Mouse (Mus musculus) ES-E14 (cell line): ENCODE results near the gene Plscr2. TPM values are rescaled to one million over a fixed set of nuclear protein-coding genes. Genes with fewer than 3 reads are reported as not detected.

ENCODE experiments used
- DNase-seq: peaks from one replicate; pipeline ENCODE4 v3.0.0-alpha.2; 2013; ENCODE audit warnings: low read depth, low spot score
- H3K27ac ChIP-seq: 2 replicates; pipeline ENCODE4 v1.5.1; 2012; ENCODE audit warnings: low read depth, mild to moderate bottlenecking, low read length, moderate library complexity, mixed read lengths; ENCODE audit not compliant: poor library complexity, insufficient read depth, severe bottlenecking
- H3K36me3 ChIP-seq: 2 replicates; pipeline ENCODE4 v1.6.1; 2012; ENCODE audit warnings: mild to moderate bottlenecking, low read length, moderate library complexity, mixed read lengths; ENCODE audit not compliant: control insufficient read depth, poor library complexity, insufficient read depth, severe bottlenecking
- H3K4me1 ChIP-seq, 2 experiments: fragments of 150-350 bp in 1 of 2; sonication (generic) in 1 of 2; 2 replicates each; pipeline ENCODE4 v1.6.1; 2012; ENCODE audit warnings: low read length in 2 of 2, mild to moderate bottlenecking in 1 of 2, mixed read lengths in 1 of 2; ENCODE audit not compliant: control insufficient read depth in 2 of 2, insufficient read depth in 2 of 2, poor library complexity in 1 of 2
- H3K4me3 ChIP-seq, 2 experiments: fragments of 150-350 bp in 1 of 2; sonication (generic) in 1 of 2; 2 replicates each; pipeline ENCODE4 v1.5.1; 2012; ENCODE audit warnings: low read length in 2 of 2, low read depth in 1 of 2, mild to moderate bottlenecking in 1 of 2, mixed read lengths in 1 of 2; ENCODE audit not compliant: insufficient read depth in 1 of 2, poor library complexity in 1 of 2, severe bottlenecking in 1 of 2
- H3K9ac ChIP-seq: 2 replicates; pipeline ENCODE4 v1.6.1; 2012; ENCODE audit warnings: low read depth, mild to moderate bottlenecking, low read length, mixed read lengths; ENCODE audit not compliant: poor library complexity, insufficient read depth, severe bottlenecking
- H3K9me3 ChIP-seq: fragments of 150-350 bp; sonication (generic); 2 replicates; pipeline ENCODE4 v1.6.1; 2012; ENCODE audit warnings: low read depth, mild to moderate bottlenecking, low read length; ENCODE audit not compliant: control insufficient read depth, insufficient read depth
- CHD2 ChIP-seq: IDR thresholded peaks from 2 replicates; pipeline ENCODE4 v1.6.1; 2014; ENCODE audit warnings: mild to moderate bottlenecking, low read depth, low read length, inconsistent platforms
- HCFC1 ChIP-seq: IDR thresholded peaks from 2 replicates; pipeline ENCODE4 v1.6.1; 2012; ENCODE audit warnings: low read length, inconsistent platforms, borderline replicate concordance; ENCODE audit not compliant: insufficient read depth
- MAFK ChIP-seq: IDR thresholded peaks from 2 replicates; pipeline ENCODE4 v1.6.1; 2014; ENCODE audit warnings: mild to moderate bottlenecking, low read depth, low read length, inconsistent platforms; ENCODE audit not compliant: insufficient read depth
- ZC3H11A ChIP-seq: IDR thresholded peaks from 2 replicates; pipeline ENCODE4 v1.6.1; 2012; ENCODE audit warnings: low read depth, mild to moderate bottlenecking, inconsistent platforms, low read length, borderline replicate concordance
- ZNF384 ChIP-seq: IDR thresholded peaks from 2 replicates; pipeline ENCODE4 v1.6.1; 2012; ENCODE audit warnings: low read depth, low read length, inconsistent platforms
- in situ Hi-C, 2 experiments: fragments of 600-800 bp; cut with MboI; formaldehyde crosslinking; loops; one replicate each; pipeline ENCODE4 v1.15.1; 2025; ENCODE audit warnings: low sequenced_read_pairs in 2 of 2, inconsistent platforms in 1 of 2; ENCODE audit not compliant: unreplicated experiment in 2 of 2
- total RNA-seq: library from RNA; depleted of rRNA; stranded (reverse); fragments of 300-350 nt; gene quantifications from 2 replicates; pipeline ENCODE4 v1.2.3, GENCODE M21; 2012; rRNA removed

Plscr2 gene
- 0.32 and 1.7 TPM in 2 replicates for total RNA-seq

DNA sequence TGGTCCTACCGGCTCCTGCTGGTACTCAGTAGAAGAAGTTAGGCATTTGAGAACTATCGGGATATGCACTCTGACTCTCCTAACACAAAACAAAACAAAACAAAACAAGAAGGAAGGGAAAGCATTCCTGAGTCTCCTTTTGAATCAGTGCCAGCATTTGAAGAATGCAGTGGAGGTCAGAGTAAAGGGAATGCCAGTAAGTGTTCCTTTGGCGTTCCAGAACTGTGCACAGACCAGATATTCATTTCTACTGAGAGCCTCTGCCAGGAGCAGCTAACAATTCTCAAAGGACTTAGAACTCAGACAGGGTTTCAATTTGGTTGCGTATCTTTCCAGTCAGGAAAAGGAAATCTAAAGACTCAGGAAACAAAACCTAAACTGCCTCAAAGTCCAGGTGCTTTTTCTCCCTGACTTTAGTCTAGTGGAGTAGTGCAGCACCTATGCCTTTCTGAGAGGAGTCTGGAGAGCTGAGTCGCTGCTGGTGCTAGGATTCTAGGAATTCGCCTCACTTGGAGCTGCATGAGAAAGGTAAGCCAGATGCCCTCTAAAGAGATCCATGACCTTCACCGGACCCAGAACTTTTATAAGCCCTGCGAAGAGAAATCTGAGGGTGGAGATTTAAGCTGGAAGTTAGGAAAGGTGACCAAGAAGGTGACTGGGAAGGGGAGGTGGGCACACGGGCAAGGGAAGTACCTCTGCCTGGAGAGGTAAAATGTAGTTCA lies at the start of gene Plscr2:
TSS of gene Plscr2 (plus strand) at position 117 of the 722 bp plus-strand sequence.
- no peak within 1 kb of the TSS for H3K27ac ChIP-seq
- TF ChIP-seq MAFK (no peak), HCFC1 (no peak), ZNF384 (no peak), CHD2 (no peak), ZC3H11A (no peak)
- H3K9ac ChIP-seq: no peak within 1 kb of the TSS
- H3K4me3 ChIP-seq: no peak within 1 kb of the TSS
- DNase-seq: no peak
- peaks cover 1% of the 10 kb centered on the region for H3K36me3 ChIP-seq
- H3K9me3 ChIP-seq: no peaks in the 10 kb centered on the region
- H3K4me1 ChIP-seq: 0 out of 4 replicates have a peak, but pooled peaks cover 2% of the 10 kb centered on the region in 2 experiments
- in situ Hi-C loops: no loop called here

DNA sequence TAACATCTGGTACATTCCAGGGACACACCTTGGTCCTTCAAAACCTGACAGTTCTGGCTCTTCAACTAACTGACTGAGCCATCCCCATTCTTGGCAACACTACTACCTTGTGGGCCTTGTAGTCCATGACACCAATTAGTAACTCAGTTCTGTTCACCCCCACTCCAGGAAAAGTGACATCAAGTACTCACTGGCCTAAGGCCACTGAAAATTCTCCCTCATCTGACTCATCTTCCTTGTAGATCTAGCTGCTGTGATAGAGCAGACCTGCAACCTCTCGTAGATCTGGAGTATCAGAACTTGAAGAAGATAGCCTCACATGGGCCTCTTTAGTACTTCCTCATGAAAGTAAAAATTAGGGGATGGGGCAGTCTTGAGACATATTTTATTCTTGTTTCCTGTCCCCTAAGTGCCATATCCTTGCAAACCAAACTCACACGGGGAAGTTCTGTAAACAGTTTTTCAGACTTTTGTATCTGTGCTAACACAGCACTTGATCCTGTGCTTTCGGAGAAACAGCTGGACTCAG lies 49.2 kb upstream of the Plscr2 start:
- H3K9ac ChIP-seq: no peak overlapping the region
- TF ChIP-seq ZNF384: no peak
- no peak for TF ChIP-seq HCFC1
- no peak for TF ChIP-seq MAFK
- no peak for TF ChIP-seq CHD2
- no peak for TF ChIP-seq ZC3H11A
- H3K4me1 ChIP-seq: no peaks in the 10 kb centered on the region
- H3K4me3 ChIP-seq: no peak overlapping the region
- H3K36me3 ChIP-seq: no peaks in the 10 kb centered on the region
- H3K9me3 ChIP-seq: no peaks in the 10 kb centered on the region
- in situ Hi-C loops: no loop called here
- no peak for DNase-seq
- no peak overlapping the region for H3K27ac ChIP-seq

DNA sequence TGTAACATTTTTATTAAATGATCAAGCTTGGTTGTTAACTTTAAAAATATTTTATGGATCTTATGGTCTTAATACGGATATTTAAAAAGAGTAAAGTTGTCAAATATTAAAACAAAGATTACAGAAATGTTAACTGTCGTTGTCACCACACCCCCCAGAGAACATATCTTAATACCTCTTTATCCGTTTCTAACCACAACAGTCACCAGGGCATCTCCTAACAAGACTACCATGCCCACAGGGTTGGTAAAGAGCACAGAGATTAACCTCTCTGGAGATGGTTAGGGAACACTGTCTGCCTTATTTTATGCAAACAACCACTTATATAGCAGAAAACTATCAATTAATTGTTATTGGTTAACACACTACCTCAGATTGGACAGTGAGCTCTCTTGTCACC lies 48.6 kb upstream of the Plscr2 start:
- Histone ChIP-seq H3K4me3 (no peak overlapping the region), H3K9me3 (no peaks in the 10 kb centered on the region), H3K4me1 (no peaks in the 10 kb centered on the region), H3K9ac (no peak overlapping the region), H3K27ac (no peak overlapping the region), H3K36me3 (no peaks in the 10 kb centered on the region)
- DNase-seq: no peak
- in situ Hi-C loops: no loop called here
- TF ChIP-seq CHD2 (no peak), MAFK (no peak), ZNF384 (no peak), HCFC1 (no peak), ZC3H11A (no peak)

DNA sequence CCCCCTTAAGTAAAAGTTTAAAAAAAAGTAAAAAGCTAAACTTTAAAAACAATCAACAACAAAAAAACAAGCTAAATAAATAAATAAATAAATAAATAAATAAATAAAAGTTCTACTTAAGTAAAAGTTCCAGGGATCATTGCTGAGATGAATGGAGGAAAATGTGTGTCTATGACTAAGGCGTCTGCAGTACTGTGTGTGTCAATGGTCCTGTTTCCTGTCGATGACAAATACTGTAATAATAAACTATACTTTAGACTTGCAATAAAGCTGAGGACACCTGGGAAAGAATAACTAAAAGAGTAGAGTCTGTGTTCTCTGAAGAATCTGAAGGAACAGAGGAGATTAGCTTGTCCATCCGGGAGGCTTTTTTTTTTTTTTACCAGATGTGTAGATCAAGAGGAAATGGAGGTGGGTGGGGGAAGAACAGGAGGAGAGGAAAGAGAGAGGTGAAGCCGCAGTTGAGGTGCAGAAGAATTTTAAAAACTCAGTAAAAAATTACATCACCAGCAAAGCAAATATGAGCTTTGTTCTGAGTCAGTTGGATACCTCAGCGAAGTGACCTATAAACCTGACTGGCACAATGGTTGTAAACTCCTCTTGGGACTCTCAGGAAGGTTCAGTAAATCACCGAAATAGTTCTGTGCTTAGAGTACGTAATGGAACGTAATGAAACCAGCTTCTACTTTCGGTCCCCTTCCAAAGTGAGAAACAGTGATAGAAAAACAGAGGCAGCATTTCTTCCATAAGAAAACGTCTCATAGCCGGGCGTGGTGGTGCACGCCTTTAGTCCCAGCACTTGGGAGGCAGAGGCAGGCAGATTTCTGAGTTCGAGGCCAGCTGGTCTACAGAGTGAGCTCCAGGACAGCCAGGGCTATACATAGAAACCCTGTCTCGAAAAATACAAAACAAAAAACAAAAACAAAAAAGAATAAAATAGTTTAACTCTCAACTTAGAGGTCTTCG lies 46.3 kb upstream of the Plscr2 start:
- Histone ChIP-seq H3K4me3 (no peak overlapping the region), H3K9me3 (no peaks in the 10 kb centered on the region), H3K4me1 (no peaks in the 10 kb centered on the region), H3K9ac (no peak overlapping the region), H3K36me3 (no peaks in the 10 kb centered on the region), H3K27ac (no peak overlapping the region)
- DNase-seq: no peak
- TF ChIP-seq MAFK (no peak), HCFC1 (no peak), ZC3H11A (no peak), CHD2 (no peak), ZNF384 (no peak)
- in situ Hi-C loops: no loop called here
